Comparison of ENCODE assay signal across 18 mouse cellular contexts in genomic region chr10:76881900-76882299, GRCm38 (mm10).
DNase-seq lines count a peak whose midpoint lies in the region; ATAC-seq and TF ChIP-seq lines count a peak whose summit lies in the region.
"Had no signal": no experiment of that assay in that cellular context is flagged by ENCODE, and none has a peak within 500 bp of the region (broad histone marks: within the 10 kb centered on the region; RNA-seq: fewer than 3 reads in every experiment).

No protein-coding gene starts in this region.

- 0 out of 2 replicates have a peak, but pooled peaks cover 5% of the 10 kb centered on the region for H3K4me1 ChIP-seq in heart, embryonic 12.5 days (replicated peaks)
- H3K4me1 ChIP-seq in heart, adult 2 months (ENCODE audit: control insufficient read depth, insufficient read depth, low read length), result 0 out of 2 replicates have a peak, but pooled peaks cover 1% of the 10 kb centered on the region
- peaks cover 21% of the 10 kb centered on the region for H3K4me1 ChIP-seq in embryonic facial prominence, embryonic 10.5 days

- DNase-seq in heart, adult 2 months, result no peak
- DNase-seq in layer of hippocampus, adult 2 months (ENCODE audit: low spot score in 2 of 2), result no peak
- DNase-seq in layer of hippocampus, postnatal 10 days (ENCODE audit: low spot score in 2 of 2), result no peak
- DNase-seq in cerebellum, postnatal 10 days, result peak; percentile 82 to 88
- DNase-seq in spleen, postnatal 14 days (ENCODE audit: low spot score in 2 of 2), result no peak
- no peak for DNase-seq in embryonic facial prominence, embryonic 10.5 days (ENCODE audit: low spot score)
- DNase-seq: adrenal gland, adult 8-10 months; heart, postnatal 14 days; right cerebral cortex, postnatal 14 days; thymus, postnatal 14 days had no signal

- H3K27me3 ChIP-seq in heart, embryonic 12.5 days (replicated peaks), result no peaks in the 10 kb centered on the region
- H3K27me3 ChIP-seq in heart, adult 2 months (ENCODE audit: control insufficient read depth, insufficient read depth, low read length), result no peaks in the 10 kb centered on the region
- no peaks in the 10 kb centered on the region for H3K27me3 ChIP-seq in embryonic facial prominence, embryonic 10.5 days (replicated peaks; ENCODE audit: low read depth, poor library complexity, severe bottlenecking)
- H3K27me3 ChIP-seq: embryonic facial prominence, embryonic 15.5 days; limb, embryonic 13.5 days; neural tube, embryonic 12.5 days had no signal

- no peak overlapping the region for H3K4me2 ChIP-seq in heart, embryonic 12.5 days
- H3K4me2 ChIP-seq: embryonic facial prominence, embryonic 15.5 days; limb, embryonic 13.5 days; neural tube, embryonic 12.5 days had no signal

- no peaks in the 10 kb centered on the region for H3K9me3 ChIP-seq in heart, embryonic 12.5 days (replicated peaks)
- no peaks in the 10 kb centered on the region for H3K9me3 ChIP-seq in embryonic facial prominence, embryonic 10.5 days
- H3K9me3 ChIP-seq: embryonic facial prominence, embryonic 15.5 days; forebrain, embryonic 10.5 days; limb, embryonic 13.5 days; neural tube, embryonic 12.5 days had no signal

- no peak for TF ChIP-seq POLR2A in heart, adult 2 months (IDR thresholded peaks at IDR 0.05; ENCODE audit: insufficient read depth, low read depth, low read length)

- H3K27ac ChIP-seq in heart, embryonic 12.5 days (ENCODE audit: poor library complexity, severe bottlenecking), result no peak overlapping the region
- H3K27ac ChIP-seq in heart, adult 2 months, result no peak overlapping the region
- H3K27ac ChIP-seq in layer of hippocampus, adult 2 months, result peak overlapping the region; percentile 21; the same call in 1 of the 2 replicates
- no peak overlapping the region for H3K27ac ChIP-seq in embryonic facial prominence, embryonic 10.5 days (replicated peaks)
- H3K27ac ChIP-seq: embryonic facial prominence, embryonic 15.5 days; limb, embryonic 13.5 days; liver, embryonic 14.5 days; neural tube, embryonic 12.5 days had no signal

- H3K79me2 ChIP-seq in heart, adult 2 months (replicated peaks; ENCODE audit: control insufficient read depth, insufficient read depth, low read length), result no peaks in the 10 kb centered on the region

- ATAC-seq in heart, embryonic 12.5 days (ENCODE audit: insufficient number of reproducible peaks, low FRiP score), result peak; percentile 18; the same call in 1 of the 2 replicates
- ATAC-seq in cerebellum, adult (ENCODE audit: insufficient number of reproducible peaks, low FRiP score, low TSS enrichment), result peak; percentile 41; the same call in 1 of the 2 replicates
- ATAC-seq: lung, postnatal 0 days had no signal

- WGBS in heart, embryonic 12.5 days, result 47% methylated on average over 5 of the region's 5 CpGs
- WGBS in heart, adult 2 months, result 46% methylated on average over 5 of the region's 5 CpGs
- 78% methylated on average over 5 of the region's 5 CpGs for WGBS in embryonic facial prominence, embryonic 10.5 days

- no peak overlapping the region for H3K4me3 ChIP-seq in heart, embryonic 12.5 days
- no peak overlapping the region for H3K4me3 ChIP-seq in heart, adult 2 months
- H3K4me3 ChIP-seq in layer of hippocampus, adult 2 months, result no peak overlapping the region
- no peak overlapping the region for H3K4me3 ChIP-seq in embryonic facial prominence, embryonic 10.5 days
- H3K4me3 ChIP-seq: embryonic facial prominence, embryonic 15.5 days; forebrain, embryonic 10.5 days; limb, embryonic 13.5 days; neural tube, embryonic 12.5 days had no signal

- TF ChIP-seq EP300 in heart, adult 2 months (IDR thresholded peaks at IDR 0.05; ENCODE audit: insufficient read depth, low read depth, low read length), result no peak

- TF ChIP-seq CTCF in heart, adult 2 months (IDR thresholded peaks at IDR 0.05), result no peak
- TF ChIP-seq CTCF in layer of hippocampus, adult 2 months (conservative IDR thresholded peaks at IDR 0.05), result no peak

- no peak overlapping the region for H3K9ac ChIP-seq in heart, embryonic 12.5 days
- no peak overlapping the region for H3K9ac ChIP-seq in heart, adult 2 months (ENCODE audit: low read depth, low read length)
- H3K9ac ChIP-seq: embryonic facial prominence, embryonic 15.5 days; limb, embryonic 13.5 days; liver, embryonic 14.5 days; neural tube, embryonic 12.5 days had no signal

- intact Hi-C loops in heart, adult 2 months (cut with DNase I), result no loop called here

- H3K36me3 ChIP-seq in heart, embryonic 12.5 days, result no peaks in the 10 kb centered on the region
- H3K36me3 ChIP-seq in heart, adult 2 months (ENCODE audit: control insufficient read depth, insufficient read depth, low read length), result no peaks in the 10 kb centered on the region
- no peaks in the 10 kb centered on the region for H3K36me3 ChIP-seq in embryonic facial prominence, embryonic 10.5 days (replicated peaks)
- H3K36me3 ChIP-seq: embryonic facial prominence, embryonic 15.5 days; forebrain, embryonic 10.5 days; limb, embryonic 13.5 days; neural tube, embryonic 12.5 days had no signal

Comparison
In these comparisons a context has a peak if more than half of its experiments do, and no peak if none do; other contexts are left out.
1. DNase-seq: peak in cerebellum, postnatal 10 days (2 of 2); none in heart, adult 2 months (0 of 2), layer of hippocampus, adult 2 months (0 of 2), layer of hippocampus, postnatal 10 days (0 of 2), spleen, postnatal 14 days (0 of 2) and embryonic facial prominence, embryonic 10.5 days (single experiment).